Mouse (Mus musculus): ENCODE measurements around the gene 2410015M20Rik. TPM values are rescaled to one million over a fixed set of nuclear protein-coding genes. Genes with fewer than 3 reads are reported as not detected.

The 2410015M20Rik gene
- polyA plus RNA-seq, 1 experiment: 146 TPM

DNA sequence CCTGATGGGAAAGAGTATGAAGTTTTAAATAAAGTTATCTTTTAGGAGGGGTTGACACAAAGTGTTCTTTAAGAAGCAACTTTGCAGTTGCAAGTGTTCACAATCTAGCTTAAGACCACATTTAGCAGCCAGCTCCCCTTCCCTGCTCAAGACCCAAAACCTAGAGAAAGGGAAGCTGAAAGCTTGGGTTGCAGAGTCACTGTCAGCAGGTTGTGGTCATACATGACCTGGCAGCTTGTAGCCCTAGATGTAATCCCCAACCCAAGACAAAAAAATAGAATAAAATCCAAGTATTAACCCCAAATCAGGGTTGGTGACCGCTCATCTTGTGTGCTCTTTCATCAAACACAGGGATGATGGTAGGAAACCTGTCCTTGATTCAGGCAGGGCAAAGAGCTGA lies 26.5 kb downstream of the 2410015M20Rik start:
- Histone ChIP-seq H3K27ac (ENCODE audit: insufficient read depth, low read length) (no peak overlapping the region), H3K4me3 (ENCODE audit: insufficient read depth, low read length) (peak overlapping the region; percentile 77), H3K4me1 (ENCODE audit: control insufficient read depth, insufficient read depth, low read length) (peaks cover 17% of the 10 kb centered on the region)
- TF ChIP-seq POLR2A (IDR thresholded peaks at IDR 0.05; ENCODE audit: low read depth, low read length) (no peak), CTCF (IDR thresholded peaks at IDR 0.05; ENCODE audit: borderline replicate concordance, insufficient read depth, low read length) (no peak)

DNA sequence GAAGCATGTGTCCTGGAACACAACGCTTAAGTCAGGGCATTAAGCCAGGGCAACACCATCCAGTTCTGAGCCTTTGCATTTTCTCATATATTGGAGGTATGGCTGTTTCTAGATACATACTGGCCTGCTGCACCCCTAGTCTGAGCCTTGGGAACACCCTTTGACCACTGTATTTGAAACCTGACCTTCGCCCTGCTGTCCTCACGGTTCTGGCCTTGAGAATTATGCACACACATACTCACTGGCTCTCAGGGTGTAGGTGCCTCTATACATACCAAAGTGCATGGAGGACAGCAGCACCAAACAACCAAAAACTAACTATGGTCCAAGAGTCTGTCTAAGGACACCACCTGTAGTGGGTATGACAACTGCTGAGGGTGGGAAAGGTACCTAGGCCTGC lies 36.6 kb downstream of the 2410015M20Rik start:
- no peak overlapping the region for H3K27ac ChIP-seq (ENCODE audit: insufficient read depth, low read length)
- TF ChIP-seq CTCF (IDR thresholded peaks at IDR 0.05; ENCODE audit: borderline replicate concordance, insufficient read depth, low read length) (no peak), POLR2A (IDR thresholded peaks at IDR 0.05; ENCODE audit: low read depth, low read length) (no peak)
- no peaks in the 10 kb centered on the region for H3K4me1 ChIP-seq (ENCODE audit: control insufficient read depth, insufficient read depth, low read length)

GRCm38 (mm10) chr17:56572154-56572553 lies 37.4 kb downstream of the 2410015M20Rik start:
- H3K27ac ChIP-seq (ENCODE audit: insufficient read depth, low read length): no peak overlapping the region
- H3K4me1 ChIP-seq (ENCODE audit: control insufficient read depth, insufficient read depth, low read length): no peaks in the 10 kb centered on the region
- TF ChIP-seq POLR2A (IDR thresholded peaks at IDR 0.05; ENCODE audit: low read depth, low read length): no peak
- TF ChIP-seq CTCF (IDR thresholded peaks at IDR 0.05; ENCODE audit: borderline replicate concordance, insufficient read depth, low read length): no peak
- no peak overlapping the region for H3K4me3 ChIP-seq (ENCODE audit: insufficient read depth, low read length)

More for the DNA sequence above, 36.6 kb downstream of the 2410015M20Rik start:
- H3K4me3 ChIP-seq (ENCODE audit: insufficient read depth, low read length): no peak overlapping the region

GRCm38 (mm10) chr17:56570287-56570686 lies 39.3 kb downstream of the 2410015M20Rik start:
- Histone ChIP-seq H3K4me3 (ENCODE audit: insufficient read depth, low read length) (no peak overlapping the region), H3K27ac (ENCODE audit: insufficient read depth, low read length) (no peak overlapping the region), H3K4me1 (ENCODE audit: control insufficient read depth, insufficient read depth, low read length) (no peaks in the 10 kb centered on the region)
- no peak for TF ChIP-seq CTCF (IDR thresholded peaks at IDR 0.05; ENCODE audit: borderline replicate concordance, insufficient read depth, low read length)
- TF ChIP-seq POLR2A (IDR thresholded peaks at IDR 0.05; ENCODE audit: low read depth, low read length): no peak

- H3K4me3 ChIP-seq (ENCODE audit: insufficient read depth, low read length): no peak overlapping the region
- no peak for TF ChIP-seq POLR2A (IDR thresholded peaks at IDR 0.05; ENCODE audit: low read depth, low read length)
- TF ChIP-seq CTCF (IDR thresholded peaks at IDR 0.05; ENCODE audit: borderline replicate concordance, insufficient read depth, low read length): no peak
- no peaks in the 10 kb centered on the region for H3K4me1 ChIP-seq (ENCODE audit: control insufficient read depth, insufficient read depth, low read length)
- no peak overlapping the region for H3K27ac ChIP-seq (ENCODE audit: insufficient read depth, low read length)
Observed at GRCm38 (mm10) chr17:56567370-56567769, 42.2 kb downstream of the 2410015M20Rik start.

- TF ChIP-seq POLR2A (IDR thresholded peaks at IDR 0.05; ENCODE audit: low read depth, low read length): no peak
- TF ChIP-seq CTCF (IDR thresholded peaks at IDR 0.05; ENCODE audit: borderline replicate concordance, insufficient read depth, low read length): no peak
- Histone ChIP-seq H3K4me1 (ENCODE audit: control insufficient read depth, insufficient read depth, low read length) (no peaks in the 10 kb centered on the region), H3K27ac (ENCODE audit: insufficient read depth, low read length) (no peak overlapping the region), H3K4me3 (ENCODE audit: insufficient read depth, low read length) (no peak overlapping the region)
Observed at GRCm38 (mm10) chr17:56566918-56567317, 42.7 kb downstream of the 2410015M20Rik start.

GRCm38 (mm10) chr17:56566293-56566692 lies 43.3 kb downstream of the 2410015M20Rik start:
- H3K4me1 ChIP-seq (ENCODE audit: control insufficient read depth, insufficient read depth, low read length): no peaks in the 10 kb centered on the region
- H3K4me3 ChIP-seq (ENCODE audit: insufficient read depth, low read length): no peak overlapping the region
- H3K27ac ChIP-seq (ENCODE audit: insufficient read depth, low read length): no peak overlapping the region
- TF ChIP-seq POLR2A (IDR thresholded peaks at IDR 0.05; ENCODE audit: low read depth, low read length): no peak
- no peak for TF ChIP-seq CTCF (IDR thresholded peaks at IDR 0.05; ENCODE audit: borderline replicate concordance, insufficient read depth, low read length)

DNA sequence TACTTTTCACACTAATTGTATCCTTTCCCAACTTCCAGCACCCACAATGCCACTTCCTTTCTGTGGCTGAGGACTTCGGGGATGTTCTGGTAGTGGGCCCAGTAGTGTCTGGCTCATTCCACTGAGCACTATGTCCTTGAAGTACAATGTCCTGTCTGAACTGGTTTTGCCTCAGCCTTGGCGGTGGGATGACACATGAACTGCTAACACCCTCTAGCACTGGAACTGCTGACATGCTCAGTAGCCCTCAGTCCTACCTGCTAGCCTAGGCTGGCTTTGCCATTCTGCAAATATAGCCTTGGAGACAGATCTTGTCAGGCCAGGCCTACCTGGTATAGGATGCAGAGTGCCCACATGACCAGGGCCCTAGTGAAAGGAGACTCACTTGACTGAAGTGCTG lies 47.7 kb downstream of the 2410015M20Rik start:
- Histone ChIP-seq H3K4me1 (ENCODE audit: control insufficient read depth, insufficient read depth, low read length) (no peaks in the 10 kb centered on the region), H3K27ac (ENCODE audit: insufficient read depth, low read length) (no peak overlapping the region), H3K4me3 (ENCODE audit: insufficient read depth, low read length) (no peak overlapping the region)
- no peak for TF ChIP-seq CTCF (IDR thresholded peaks at IDR 0.05; ENCODE audit: borderline replicate concordance, insufficient read depth, low read length)
- TF ChIP-seq POLR2A (IDR thresholded peaks at IDR 0.05; ENCODE audit: low read depth, low read length): no peak

DNA sequence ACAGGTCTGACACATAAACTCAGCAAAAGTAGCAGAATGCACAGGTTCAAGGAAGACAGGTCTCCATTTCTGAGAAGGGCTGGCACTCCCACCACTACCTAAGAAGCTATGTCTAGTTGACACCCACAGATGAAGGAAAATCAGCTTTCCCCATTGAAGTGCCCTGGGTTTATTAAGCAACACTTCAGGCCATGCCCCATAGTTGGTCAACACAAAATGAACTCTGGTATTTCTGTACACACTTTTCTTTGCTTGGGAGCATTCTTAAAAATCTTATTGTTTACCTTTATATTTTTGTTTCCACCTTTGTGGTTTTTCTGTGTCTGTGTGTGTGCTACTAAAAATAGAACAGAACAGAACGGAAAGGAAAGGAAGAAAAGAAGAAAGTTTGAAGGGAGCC lies 49.4 kb downstream of the 2410015M20Rik start:
- H3K27ac ChIP-seq (ENCODE audit: insufficient read depth, low read length): no peak overlapping the region
- TF ChIP-seq POLR2A (IDR thresholded peaks at IDR 0.05; ENCODE audit: low read depth, low read length) (no peak), CTCF (IDR thresholded peaks at IDR 0.05; ENCODE audit: borderline replicate concordance, insufficient read depth, low read length) (no peak)
- H3K4me1 ChIP-seq (ENCODE audit: control insufficient read depth, insufficient read depth, low read length): no peaks in the 10 kb centered on the region
- H3K4me3 ChIP-seq (ENCODE audit: insufficient read depth, low read length): no peak overlapping the region

- no peaks in the 10 kb centered on the region for H3K4me1 ChIP-seq (ENCODE audit: control insufficient read depth, insufficient read depth, low read length)
- no peak overlapping the region for H3K27ac ChIP-seq (ENCODE audit: insufficient read depth, low read length)
- TF ChIP-seq POLR2A (IDR thresholded peaks at IDR 0.05; ENCODE audit: low read depth, low read length) (no peak), CTCF (IDR thresholded peaks at IDR 0.05; ENCODE audit: borderline replicate concordance, insufficient read depth, low read length) (no peak)
- H3K4me3 ChIP-seq (ENCODE audit: insufficient read depth, low read length): no peak overlapping the region
Observed at GRCm38 (mm10) chr17:56559386-56559785, 50.2 kb downstream of the 2410015M20Rik start.

GRCm38 (mm10) chr17:56558448-56558847 lies 51.1 kb downstream of the 2410015M20Rik start:
- Histone ChIP-seq H3K27ac (ENCODE audit: insufficient read depth, low read length) (no peak overlapping the region), H3K4me3 (ENCODE audit: insufficient read depth, low read length) (no peak overlapping the region), H3K4me1 (ENCODE audit: control insufficient read depth, insufficient read depth, low read length) (no peaks in the 10 kb centered on the region)
- TF ChIP-seq POLR2A (IDR thresholded peaks at IDR 0.05; ENCODE audit: low read depth, low read length) (no peak), CTCF (IDR thresholded peaks at IDR 0.05; ENCODE audit: borderline replicate concordance, insufficient read depth, low read length) (peak; percentile 49; the same call in 1 of the 2 replicates)

Other genes with a start within 250 kb of the 2410015M20Rik start
- gene Ptprs, start 133.3 kb downstream of the 2410015M20Rik start, polyA plus RNA-seq (2011; ENCODE audit: insufficient read length, low read depth, missing spikeins): 177 and 208 TPM in 2 replicates
- not detected in 2 replicates for gene Znrf4, start 97.3 kb downstream of the 2410015M20Rik start, polyA plus RNA-seq (2011; ENCODE audit: insufficient read length, low read depth, missing spikeins)
- gene Gm20219, start 55.4 kb downstream of the 2410015M20Rik start, polyA plus RNA-seq (2011; ENCODE audit: insufficient read length, low read depth, missing spikeins): 0.38 and 0.54 TPM in 2 replicates
- gene Safb2, start 25.2 kb downstream of the 2410015M20Rik start, polyA plus RNA-seq (2011; ENCODE audit: insufficient read length, low read depth, missing spikeins): 58.1 and 60.9 TPM in 2 replicates
- 67.2 and 76.1 TPM in 2 replicates for gene Safb, start 24.9 kb downstream of the 2410015M20Rik start, polyA plus RNA-seq (2011; ENCODE audit: insufficient read length, low read depth, missing spikeins)
- gene Rpl36, start 3.6 kb upstream of the 2410015M20Rik start, polyA plus RNA-seq (2011; ENCODE audit: insufficient read length, low read depth, missing spikeins): 200 and 331 TPM in 2 replicates
- 84.6 and 91.7 TPM in 2 replicates for gene Lonp1, start 17.1 kb upstream of the 2410015M20Rik start, polyA plus RNA-seq (2011; ENCODE audit: insufficient read length, low read depth, missing spikeins)
- gene Catsperd, start 18.4 kb upstream of the 2410015M20Rik start, polyA plus RNA-seq (2011; ENCODE audit: insufficient read length, low read depth, missing spikeins): 0.38 and 0.56 TPM in 2 replicates
- 42.3 and 45.7 TPM in 2 replicates for gene Ranbp3, start 63.5 kb upstream of the 2410015M20Rik start, polyA plus RNA-seq (2011; ENCODE audit: insufficient read length, low read depth, missing spikeins)
- gene Ndufa11, start 108.0 kb upstream of the 2410015M20Rik start, polyA plus RNA-seq (2011; ENCODE audit: insufficient read length, low read depth, missing spikeins): 114 and 127 TPM in 2 replicates
- gene Vmac, start 108.3 kb upstream of the 2410015M20Rik start, polyA plus RNA-seq (2011; ENCODE audit: insufficient read length, low read depth, missing spikeins): 15.0 and 15.1 TPM in 2 replicates
- not detected in 2 replicates for gene Nrtn, start 147.8 kb upstream of the 2410015M20Rik start, polyA plus RNA-seq (2011; ENCODE audit: insufficient read length, low read depth, missing spikeins)
- 17.4 and 17.6 TPM in 2 replicates for gene Dus3l, start 155.0 kb upstream of the 2410015M20Rik start, polyA plus RNA-seq (2011; ENCODE audit: insufficient read length, low read depth, missing spikeins)
- not detected in 2 replicates for gene Prr22, start 160.5 kb upstream of the 2410015M20Rik start, polyA plus RNA-seq (2011; ENCODE audit: insufficient read length, low read depth, missing spikeins)
- gene Rfx2, start 221.2 kb upstream of the 2410015M20Rik start, polyA plus RNA-seq (2011; ENCODE audit: insufficient read length, low read depth, missing spikeins): 0.70 and 0.86 TPM in 2 replicates